Mouse (Mus musculus) kidney, postnatal 25 days (tissue): Measurements from ENCODE around the gene Gpbar1.
A peak's percentile ranks its signal among the peaks of the same experiment; 100 is the strongest.

Source experiments
- DNase-seq, 2 experiments: peaks; one replicate each; pipeline ENCODE4 v3.0.0; 2021; ENCODE audit warnings: mixed read lengths in 2 of 2

The Gpbar1 gene

DNA sequence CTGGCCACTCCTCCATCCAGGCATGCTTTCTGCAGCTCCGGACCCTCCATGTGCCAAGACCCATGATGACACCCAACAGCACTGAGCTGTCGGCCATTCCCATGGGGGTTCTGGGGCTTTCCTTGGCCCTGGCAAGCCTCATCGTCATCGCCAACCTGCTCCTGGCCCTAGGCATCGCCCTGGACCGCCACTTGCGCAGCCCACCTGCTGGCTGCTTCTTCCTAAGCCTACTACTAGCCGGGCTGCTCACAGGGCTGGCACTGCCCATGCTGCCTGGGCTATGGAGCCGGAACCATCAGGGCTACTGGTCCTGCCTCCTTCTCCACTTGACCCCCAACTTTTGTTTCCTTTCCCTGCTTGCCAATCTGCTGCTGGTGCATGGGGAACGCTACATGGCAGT lies at the start of gene Gpbar1:
Gene Gpbar1 (plus strand): TSS at position 13 of the 400 bp plus-strand sequence.
- DNase-seq = no peak

DNA sequence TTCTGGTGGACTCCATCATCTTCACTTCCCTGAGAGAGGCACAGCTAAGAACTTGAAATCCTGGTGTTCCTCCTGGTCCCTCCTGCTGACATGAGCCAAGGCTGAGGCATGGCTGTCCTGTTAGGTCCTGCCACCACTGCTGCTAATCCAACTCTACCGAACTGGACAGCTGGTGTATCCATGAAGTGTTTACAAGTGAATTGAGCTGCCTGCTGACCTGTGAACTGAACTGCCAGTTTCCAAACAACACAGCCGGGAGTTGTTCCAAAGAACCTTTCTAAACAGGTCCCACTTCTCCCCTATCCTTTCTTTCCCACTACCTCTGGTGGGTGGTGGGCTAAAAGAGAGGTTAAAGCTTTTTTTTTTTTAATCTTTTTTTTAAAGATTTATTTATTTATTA lies 48.4 kb upstream of the Gpbar1 start:
- DNase-seq = no peak

DNA sequence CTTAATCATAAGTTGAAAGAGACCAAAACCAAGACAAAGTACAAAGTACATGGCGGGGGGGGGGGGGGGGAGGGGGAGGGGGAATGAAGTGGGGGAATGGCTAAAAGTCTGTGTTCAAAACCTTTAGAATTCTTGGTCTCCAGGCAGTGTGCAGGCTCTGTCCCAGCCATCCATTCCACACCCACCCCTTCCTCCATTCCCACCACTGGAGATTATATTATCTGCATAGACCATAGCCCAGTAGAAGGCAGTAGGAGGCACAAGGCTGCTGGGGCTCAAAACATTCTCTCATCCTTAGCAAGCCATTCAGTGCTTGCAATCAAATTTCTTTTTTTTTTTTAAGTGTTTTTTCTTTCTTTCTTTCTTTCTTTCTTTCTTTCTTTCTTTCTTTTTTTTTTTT lies 47.4 kb upstream of the Gpbar1 start:
- no peak for DNase-seq

DNA sequence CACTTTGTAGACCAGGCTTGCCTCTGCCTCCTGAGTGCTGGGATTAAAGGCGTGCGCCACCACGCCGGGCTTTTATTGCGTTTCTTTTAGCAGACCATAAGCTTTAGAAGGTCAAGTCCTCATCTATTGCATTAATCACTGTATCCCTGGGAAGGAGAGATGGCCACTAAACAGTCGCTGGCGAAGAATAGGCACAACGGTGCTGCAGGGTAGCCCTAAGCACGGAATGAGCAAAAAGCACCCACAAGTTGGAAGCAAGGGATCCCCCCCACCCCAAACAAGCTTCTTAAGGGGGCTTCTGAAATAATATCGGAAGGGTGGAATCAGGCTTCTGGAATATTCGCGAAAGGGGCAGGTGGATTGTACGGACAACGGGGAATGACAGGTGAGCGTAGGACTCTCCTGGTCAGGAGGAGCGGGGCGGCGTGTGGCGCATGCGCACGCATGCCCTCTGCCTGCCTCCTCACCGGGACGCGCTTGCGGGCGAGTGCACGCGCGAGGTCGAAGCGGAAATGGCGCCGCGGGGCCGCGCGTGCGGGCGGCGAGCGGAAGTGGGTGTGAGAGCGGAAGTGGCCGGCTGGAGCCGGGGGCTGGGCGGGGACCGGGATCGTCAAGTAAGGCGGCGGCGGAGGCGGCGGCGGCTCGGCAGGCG lies 42.3 kb upstream of the Gpbar1 start, which contains the start of gene Arpc2:
Gene Arpc2 (plus strand): TSS at position 147 of the 652 bp plus-strand sequence.
- peak; percentile 95 to 98 for DNase-seq

DNA sequence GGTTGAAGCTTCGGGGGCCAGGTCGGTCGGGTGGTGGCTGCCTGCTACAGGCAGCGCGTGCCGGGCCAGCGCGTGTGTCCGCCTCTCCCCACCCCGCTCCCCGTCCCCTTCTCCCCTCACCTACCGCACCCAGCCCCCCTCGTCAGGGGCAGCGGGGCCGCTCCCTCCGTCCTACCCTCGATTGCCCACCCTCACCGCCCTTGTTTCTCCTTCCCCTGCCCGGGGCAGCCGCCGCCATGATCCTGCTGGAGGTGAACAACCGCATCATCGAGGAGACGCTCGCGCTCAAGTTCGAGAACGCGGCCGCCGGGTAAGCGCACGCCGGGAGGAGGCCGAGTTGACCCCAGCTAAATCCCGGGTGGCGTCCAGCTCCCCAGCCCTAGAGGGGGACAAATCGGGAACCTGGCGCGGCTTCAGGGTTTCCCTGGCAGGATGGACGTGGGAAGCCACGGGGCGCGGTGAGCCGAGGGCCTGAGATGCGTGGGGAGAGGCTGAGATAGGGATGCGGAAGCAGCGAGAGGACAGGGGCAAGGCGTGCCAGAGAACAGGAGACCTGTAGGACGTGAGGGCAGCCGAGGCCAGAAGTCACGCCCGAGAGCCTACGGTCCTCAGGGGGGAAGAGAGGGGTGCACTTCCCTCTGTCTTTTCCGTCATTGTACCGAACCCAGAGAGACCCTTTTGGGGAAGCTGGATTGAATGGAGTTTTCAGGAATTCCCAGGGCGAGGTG lies 41.6 kb upstream of the Gpbar1 start:
- DNase-seq = peak; percentile 41 to 76

DNA sequence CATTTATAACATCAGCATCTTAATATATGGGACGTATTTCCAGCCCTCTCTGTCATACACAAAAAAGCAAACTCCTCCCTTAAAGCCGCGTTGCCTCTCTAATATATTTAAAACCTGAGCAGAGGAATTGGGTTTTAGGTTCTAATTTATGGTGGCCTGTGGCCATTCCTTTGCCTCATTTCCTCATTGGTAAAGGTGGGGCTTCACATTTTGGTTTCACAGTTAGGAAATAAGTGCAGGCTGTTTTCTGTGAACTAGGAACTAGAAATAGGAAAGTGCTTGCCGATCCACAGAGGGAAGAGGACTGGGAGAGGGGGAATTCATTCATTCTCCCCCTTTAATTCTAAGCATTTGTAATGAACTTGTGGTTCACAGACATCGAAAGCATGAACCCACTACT lies 40.7 kb upstream of the Gpbar1 start:
- no peak for DNase-seq

DNA sequence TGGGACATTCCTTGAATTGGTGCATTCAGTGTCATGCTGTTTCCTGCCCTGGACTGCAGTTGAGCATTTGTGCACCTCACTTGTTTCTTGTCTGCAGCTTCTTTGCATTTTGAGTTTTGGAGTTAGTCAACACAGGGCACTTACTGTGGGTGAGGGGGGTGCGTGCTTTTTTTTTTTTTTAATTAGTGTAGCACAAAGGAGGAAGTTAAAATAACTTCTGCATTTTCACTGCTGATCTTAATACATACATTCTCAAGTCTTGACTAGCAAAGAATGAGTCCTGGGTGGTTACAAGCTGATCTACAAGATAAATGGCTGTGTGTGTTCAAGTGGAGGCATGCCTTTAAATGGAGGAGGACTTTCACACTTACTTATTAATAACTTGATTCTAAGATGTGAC lies 40.2 kb upstream of the Gpbar1 start:
- DNase-seq = no peak

DNA sequence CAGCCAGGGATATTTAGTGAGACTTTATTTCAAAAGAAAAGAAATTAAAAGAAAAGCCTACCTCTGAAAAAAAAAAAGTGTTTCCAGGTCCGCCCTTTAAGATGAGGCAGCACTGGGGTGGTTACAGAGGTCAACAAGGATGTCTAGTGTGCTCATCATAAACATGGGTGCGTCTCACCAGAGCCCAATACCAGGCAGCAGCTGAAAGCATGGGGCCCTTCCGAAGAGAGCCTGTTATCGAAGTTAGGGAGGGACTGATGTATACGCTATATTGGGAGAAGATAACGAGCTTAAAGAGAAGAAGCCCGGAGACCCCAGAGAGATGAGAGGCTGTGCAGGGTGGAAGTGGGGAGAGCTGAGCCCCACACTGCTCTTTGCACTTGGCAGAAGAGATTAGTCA lies 39.2 kb upstream of the Gpbar1 start:
- DNase-seq = no peak

DNA sequence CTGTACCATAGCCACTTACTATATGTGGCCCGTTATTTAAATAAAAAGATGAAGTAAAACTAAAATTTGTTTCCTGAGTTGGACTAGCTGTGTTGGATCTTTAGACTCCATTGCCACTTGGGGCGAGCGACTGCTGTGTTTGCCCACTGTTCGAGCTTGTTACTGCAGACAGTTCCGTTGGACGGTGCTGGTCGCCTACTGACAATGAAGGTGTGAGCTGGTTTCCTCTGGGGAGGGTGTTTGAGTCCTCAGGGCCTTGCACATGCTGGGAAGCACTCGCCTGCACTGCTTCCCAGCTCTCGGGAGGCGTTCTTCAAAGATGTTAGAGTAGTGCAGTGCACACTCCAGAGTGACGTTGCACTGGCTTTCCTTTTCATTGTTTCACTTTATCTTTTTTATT lies 38.7 kb upstream of the Gpbar1 start:
- DNase-seq = peak in 1 of 2 experiments; percentile 37

DNA sequence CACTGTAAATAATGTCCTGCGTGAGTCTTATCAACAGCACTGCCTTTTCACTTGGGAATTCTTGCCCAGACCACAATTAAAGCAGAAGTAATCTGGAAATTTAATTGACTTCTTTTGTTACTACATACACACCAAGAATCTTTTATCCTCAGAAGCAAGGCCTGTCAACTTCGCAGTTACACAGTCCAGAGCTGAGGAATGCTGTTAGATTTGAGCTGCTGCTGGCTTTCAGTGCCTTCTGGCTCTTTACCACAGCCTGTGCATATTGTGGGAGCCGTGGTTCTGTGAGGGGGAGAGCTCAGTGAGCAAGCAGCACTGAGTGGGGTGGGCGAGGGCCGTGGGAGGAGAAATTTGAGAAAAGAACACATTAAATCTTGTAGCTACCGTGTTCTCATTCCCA lies 38.0 kb upstream of the Gpbar1 start:
- peak in 1 of 2 experiments; percentile 32 for DNase-seq

DNA sequence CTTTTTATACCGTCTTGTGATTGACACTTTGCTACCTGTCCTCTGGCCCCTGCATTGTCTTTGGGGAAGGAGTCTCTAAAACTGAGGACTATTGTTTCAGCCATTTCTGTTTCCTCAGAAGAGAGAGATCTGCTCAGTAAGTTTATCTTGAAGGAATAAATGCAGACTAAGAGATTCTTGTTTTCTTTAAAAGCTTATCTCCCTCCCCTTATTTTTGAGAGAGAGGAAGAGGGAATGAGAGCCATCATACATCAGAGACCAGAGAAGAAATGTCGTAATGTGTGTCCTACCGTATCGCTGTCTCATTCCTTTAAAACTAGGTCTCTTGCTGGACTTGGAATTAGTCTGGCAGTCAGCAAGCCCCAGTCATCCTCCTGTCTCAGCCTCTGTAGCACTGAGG lies 37.5 kb upstream of the Gpbar1 start:
- no peak for DNase-seq

DNA sequence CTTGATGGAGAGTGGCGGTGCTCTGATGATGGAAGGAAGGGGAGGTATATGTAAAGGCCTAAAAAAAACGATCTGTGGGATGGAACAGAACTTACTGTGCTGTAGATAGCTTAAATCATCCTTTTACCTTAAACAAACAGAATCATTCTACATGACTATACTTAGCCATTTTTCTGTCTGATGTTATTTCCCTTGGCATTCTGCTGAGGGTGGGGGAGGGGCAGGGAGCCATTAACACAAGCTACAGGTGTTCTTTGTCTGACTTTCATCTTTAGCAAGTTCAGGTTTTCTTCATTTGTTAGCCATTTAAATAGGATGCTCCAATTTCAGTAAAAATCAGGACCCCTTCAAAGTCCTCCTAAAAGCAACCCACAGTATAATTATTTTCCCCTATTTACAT lies 32.8 kb upstream of the Gpbar1 start:
- DNase-seq = no peak

DNA sequence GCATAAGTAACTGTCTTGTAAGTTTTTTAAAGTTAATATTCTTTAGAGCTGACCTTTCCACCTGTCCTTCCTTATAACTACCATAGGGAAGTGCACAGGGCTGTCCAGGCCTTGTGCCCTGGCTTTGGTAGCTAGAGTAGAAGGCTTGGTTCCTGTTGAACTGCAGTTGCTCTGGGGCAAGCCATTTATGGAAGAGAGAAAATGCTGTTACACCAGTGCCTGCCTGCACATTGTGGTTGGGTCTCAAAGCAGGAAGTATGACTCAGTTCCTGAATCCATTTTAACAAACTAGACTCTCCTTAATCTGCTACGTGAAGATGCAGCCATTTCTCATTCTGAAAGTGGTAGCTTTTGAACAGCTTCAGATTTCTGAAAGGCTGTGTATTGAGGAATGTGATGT lies 29.6 kb upstream of the Gpbar1 start:
- peak; percentile 39 to 70 for DNase-seq

DNA sequence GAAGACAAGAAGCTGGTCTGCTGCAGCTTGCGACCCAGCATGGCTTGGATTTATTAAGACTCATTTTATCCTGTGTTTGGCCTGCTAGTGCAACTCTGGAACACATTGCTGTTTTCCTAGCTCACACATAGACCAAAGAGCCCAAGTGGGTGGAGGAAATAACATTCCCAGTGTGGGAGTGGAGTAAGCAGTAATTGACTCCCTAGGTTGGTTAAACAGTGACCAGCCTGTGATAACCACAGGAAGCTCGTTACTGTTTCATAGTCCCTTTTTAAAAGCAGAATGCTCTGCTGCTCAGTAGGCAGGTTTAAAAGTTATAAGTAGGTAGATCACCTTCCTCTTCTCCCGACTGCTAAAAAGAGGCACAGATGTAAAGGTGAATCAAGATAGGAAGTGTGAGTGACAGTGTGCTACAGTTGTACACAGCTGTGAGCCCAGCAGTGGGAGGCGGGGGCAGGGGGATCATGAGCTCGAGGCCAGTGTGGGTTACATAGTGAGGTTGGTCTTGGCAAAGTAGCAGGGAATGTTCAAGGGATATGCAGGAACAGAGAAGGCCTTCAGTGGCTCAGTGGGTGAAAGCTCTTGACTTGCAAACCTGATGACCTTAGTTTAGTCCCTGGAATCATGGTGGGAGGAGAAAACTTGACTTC lies 28.9 kb upstream of the Gpbar1 start:
- peak; percentile 61 to 70 for DNase-seq

DNA sequence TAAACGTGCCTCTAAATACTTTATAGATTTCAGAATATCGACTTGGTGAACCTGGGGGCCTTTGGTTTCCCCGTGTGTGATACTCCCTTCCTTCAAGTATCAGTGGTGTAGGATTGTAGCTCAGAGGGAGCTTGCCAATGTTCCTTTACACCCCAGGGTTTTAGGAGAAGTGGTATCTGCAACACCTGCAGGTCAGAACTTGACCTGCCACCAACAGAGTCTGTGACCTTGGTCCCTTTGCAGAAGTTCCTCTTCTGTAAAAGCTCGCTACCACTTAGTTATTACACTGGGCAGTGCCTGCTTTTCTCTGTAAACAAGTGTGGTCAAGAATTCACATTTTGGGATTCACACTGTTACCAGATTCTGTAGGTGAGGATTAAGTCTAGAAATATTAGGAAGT lies 28.3 kb upstream of the Gpbar1 start:
- DNase-seq = no peak

DNA sequence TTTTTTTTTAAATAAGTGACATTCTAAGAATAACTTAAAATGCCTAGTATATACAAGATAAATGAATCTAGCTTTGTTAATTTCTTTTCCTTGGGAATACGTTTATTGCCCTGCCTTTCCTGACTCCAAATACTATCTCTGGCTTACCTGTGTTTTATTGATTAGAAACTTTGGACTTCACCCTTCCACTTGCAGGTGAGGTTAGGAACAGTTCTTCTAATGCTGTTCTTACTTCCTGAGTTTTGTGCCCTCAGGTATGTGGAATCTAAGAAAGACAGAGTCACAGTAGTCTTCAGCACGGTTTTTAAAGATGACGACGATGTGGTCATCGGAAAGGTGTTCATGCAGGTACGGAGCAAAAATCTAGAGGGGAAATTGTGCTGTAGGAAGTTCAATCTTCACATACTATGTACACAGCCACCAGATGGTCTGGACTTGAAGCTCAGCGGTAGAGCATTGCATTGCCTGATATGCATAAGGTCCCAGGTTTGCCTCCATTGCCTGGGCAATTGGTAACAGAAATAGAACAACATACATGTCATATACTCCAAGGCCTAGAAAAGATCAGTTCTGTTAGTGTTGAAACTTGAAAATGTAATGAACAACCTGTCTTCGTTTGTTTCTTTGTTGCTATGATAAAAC lies 22.5 kb upstream of the Gpbar1 start:
- DNase-seq = no peak

DNA sequence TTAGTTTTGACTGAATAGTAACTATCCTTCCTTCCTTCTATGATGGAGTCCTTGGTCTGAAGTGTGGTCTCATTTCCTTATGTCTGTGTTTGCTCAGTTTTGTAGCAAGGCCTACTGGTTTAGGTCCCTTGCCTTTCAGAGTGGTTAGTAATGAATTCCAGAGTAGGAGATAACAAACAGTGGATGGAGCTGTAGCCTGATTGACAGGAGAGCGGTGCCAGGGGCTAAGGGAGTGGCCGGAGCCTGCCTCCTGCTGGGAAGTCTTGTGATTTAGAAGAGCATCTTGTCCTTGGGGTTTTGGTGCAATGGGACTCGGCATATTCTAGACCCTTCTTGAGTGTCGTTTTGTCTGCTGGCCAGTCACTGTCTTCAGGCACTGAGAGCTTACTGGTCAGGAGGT lies 21.6 kb upstream of the Gpbar1 start:
- no peak for DNase-seq

DNA sequence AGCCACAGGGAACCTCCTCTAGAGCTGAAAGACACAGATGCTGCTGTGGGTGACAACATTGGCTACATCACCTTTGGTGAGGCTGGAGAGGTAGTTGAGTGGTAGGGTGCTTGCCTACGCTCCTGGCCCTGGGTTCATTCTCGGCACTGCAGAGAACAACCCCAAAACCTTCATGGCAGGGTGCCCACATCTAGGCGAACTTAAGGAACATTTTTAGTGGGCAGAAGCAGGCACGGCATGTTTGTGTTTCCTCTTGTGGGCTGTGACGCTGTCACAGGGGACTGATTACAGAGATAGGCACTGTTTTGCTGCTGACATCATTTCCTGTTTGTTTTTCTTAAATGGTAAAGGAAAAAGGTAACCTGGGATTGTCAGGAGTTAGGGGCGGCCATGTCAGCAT lies 15.8 kb upstream of the Gpbar1 start:
- peak in 1 of 2 experiments; percentile 25 for DNase-seq

DNA sequence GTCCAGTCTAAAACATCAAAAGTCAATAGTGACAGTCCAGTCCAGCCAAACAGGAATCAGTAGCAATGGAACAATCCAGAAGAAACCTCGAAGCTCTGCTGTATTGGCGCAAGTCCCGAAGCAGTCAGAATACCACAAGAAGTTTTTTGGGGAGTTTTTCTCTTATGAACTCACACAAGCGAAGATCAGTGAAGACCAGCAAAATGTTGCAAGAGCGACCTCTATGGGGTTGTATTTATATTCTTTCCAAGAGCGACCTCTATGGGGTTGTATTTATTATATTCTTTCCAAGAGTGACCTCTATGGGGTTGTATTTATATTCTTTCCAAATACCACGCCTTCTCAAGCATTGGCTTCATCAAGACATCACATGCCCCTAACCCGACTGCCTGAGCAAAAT lies 9.6 kb upstream of the Gpbar1 start:
- peak in 1 of 2 experiments; percentile 3 for DNase-seq

DNA sequence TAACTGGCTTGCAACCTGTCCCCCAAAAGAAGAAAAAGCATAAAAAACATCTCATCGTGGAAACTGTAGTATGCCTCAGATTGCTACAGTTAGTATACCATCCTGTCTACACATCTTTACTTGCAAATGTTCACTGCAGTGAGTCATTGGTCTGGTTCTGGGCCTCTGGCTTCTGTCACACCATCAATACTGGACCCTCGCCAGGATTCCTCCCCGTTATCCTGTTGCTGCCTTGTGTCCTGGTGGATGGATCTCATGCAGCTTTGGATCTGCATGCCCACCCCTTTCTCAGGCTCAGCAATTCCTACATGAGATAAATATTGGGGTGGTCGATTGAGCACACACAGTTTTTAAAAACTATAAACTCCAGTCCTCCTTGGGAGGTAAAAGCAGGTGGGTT lies 6.7 kb upstream of the Gpbar1 start:
- DNase-seq = peak in 1 of 2 experiments; percentile 32

DNA sequence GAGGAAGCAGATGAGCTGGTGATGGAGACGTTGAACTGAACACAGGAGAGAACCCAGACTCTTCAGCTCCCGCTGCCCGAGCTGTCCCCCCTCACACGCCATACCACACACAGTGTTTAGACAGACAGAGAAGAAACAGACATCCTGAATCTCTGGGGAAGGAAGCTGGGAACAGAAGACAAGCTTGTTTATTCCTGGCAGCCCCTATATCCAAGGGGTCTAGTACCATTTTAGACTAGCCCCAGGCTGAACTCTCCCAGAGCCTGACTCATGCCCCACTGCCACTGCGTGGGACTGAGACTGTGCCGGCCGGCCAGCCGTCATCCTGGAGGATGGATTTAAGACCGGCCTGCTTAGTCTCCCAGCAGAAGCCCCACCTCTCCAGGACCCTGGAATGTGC lies 3.3 kb upstream of the Gpbar1 start:
- peak in 1 of 2 experiments; percentile 25 for DNase-seq

DNA sequence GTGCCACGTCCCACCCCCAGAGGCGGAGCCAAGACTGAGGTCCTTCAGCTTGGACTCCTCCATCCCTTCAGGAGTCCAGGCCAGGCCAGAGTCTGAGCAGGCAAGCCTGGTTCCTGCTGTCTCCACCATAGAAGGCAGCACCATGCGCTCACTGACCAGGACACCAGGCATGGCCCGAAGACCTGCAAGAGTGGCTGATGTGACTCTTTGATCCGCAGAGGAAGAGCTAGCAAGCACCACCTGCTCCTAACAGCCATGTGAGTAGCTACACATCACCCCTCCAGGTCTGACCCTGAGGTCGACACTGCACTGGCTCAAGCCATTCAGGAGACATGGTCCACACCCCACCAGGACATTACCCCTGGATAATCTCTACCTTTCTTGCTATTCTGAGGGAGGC lies 1.3 kb upstream of the Gpbar1 start:
- DNase-seq = peak in 1 of 2 experiments; percentile 43

DNA sequence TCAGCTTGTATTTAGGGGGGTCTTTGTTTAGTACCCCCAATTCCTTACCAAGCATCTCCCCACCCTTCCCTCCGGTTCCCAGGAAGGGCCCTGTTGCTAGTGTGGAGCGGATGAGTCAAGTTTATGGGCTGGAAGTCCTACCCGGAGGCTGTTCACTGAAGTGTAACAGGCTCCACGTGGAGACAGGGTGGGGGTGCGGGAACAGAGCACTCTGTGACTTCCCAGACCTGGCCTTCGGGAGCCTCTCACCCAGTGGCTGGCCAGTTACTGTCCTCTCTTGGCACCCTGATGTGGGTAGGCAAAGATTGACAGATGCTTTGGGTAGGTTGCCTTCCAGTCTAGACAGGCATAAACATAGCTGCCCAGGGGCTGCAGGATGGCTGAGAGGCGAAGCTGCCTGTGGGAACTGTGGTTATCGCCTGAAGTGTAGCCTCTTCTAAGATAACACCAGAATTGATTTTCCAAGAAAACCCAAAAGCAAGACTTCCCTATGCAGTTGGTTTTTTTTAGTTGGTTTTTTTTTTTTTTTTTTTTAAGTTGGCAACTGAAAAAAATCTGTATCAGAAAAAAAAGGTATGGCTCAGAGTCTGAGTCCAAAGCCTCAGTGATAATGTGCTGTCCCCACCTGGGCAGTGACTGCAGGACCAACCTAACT lies 340 bp upstream of the Gpbar1 start:
- peak; percentile 69 to 90 for DNase-seq
